Mouse (Mus musculus) small intestine, adult 2 months (tissue): Measurements from ENCODE around the gene Lmtk2. TPM values are rescaled to one million over a fixed set of nuclear protein-coding genes. Genes with fewer than 3 reads are reported as not detected.

Experiments used
- H3K27ac ChIP-seq: fragments of 200-500 bp; 2 replicates; pipeline ENCODE4 v1.5.1; 2012; ENCODE audit warnings: low read depth, low read length, control low read depth, inconsistent platforms; ENCODE audit not compliant: insufficient read depth
- H3K27me3 ChIP-seq: fragments of 200-500 bp; 2 replicates; pipeline ENCODE4 v1.6.1; 2012; ENCODE audit warnings: mild to moderate bottlenecking, moderate library complexity, low read length, inconsistent platforms; ENCODE audit not compliant: control insufficient read depth, insufficient read depth
- H3K36me3 ChIP-seq: fragments of 200-500 bp; 2 replicates; pipeline ENCODE4 v1.6.1; 2012; ENCODE audit warnings: mild to moderate bottlenecking, low read length, control low read depth, inconsistent platforms; ENCODE audit not compliant: control insufficient read depth, insufficient read depth
- H3K4me1 ChIP-seq: fragments of 200-500 bp; 2 replicates; pipeline ENCODE4 v1.6.1; 2012; ENCODE audit warnings: low read length, inconsistent platforms, mixed read lengths; ENCODE audit not compliant: control insufficient read depth, insufficient read depth, insufficient read length
- H3K4me3 ChIP-seq: fragments of 200-500 bp; 2 replicates; pipeline ENCODE4 v1.5.1; 2012; ENCODE audit warnings: low read depth, mild to moderate bottlenecking, control low read depth, inconsistent platforms, low read length, moderate library complexity
- CTCF ChIP-seq: fragments of 200-500 bp; IDR thresholded peaks from 2 replicates; pipeline ENCODE4 v1.5.1; 2012; ENCODE audit warnings: low read depth, mild to moderate bottlenecking, control low read depth, inconsistent platforms, low read length, moderate library complexity, mixed read lengths; ENCODE audit not compliant: insufficient replicate concordance, insufficient read length; ENCODE audit errors: extremely low read depth
- POLR2A ChIP-seq: fragments of 200-500 bp; IDR thresholded peaks from 2 replicates; pipeline ENCODE4 v1.6.1; 2012; ENCODE audit warnings: low read depth, mild to moderate bottlenecking, control low read depth, inconsistent platforms, low read length, moderate library complexity
- WGBS: fragments of 180-500 bp; shearing (Covaris S2); methylation state at CpG from one replicate; pipeline ENCODE4 v1.1.7; 2018; 5-methylcytosine and 5-hydroxymethylcytosine counted together
- polyA plus RNA-seq: library from polyadenylated mRNA; depleted of rRNA; stranded (reverse); fragments of >200 nt; gene quantifications from 2 replicates; pipeline ENCODE4 v1.2.3, GENCODE M21; 2012

The Lmtk2 gene
- polyA plus RNA-seq, 1 experiment: 33.7 TPM

DNA sequence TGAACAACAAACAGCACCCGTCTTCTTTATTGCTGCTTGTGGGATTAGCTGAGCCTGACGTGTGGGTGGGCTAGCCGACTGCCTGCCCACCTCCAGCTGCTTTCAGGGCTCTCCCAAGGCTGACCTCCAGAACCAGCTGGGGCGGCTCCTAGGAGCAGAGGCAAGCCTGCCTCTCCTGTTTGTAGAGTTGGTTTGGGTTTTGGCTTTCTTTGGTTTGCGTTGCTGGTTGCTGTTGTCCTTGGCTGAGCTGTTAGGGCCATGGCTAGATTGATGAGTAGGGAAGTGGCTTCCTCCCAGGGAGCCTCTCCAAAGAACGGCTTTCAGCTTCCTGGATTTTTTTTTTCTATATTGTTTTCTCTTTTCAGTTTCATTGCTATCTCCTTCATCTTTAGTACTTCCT lies 78.0 kb downstream of the Lmtk2 start:
- H3K36me3 ChIP-seq: peaks cover 48% of the 10 kb centered on the region
- no peak for TF ChIP-seq CTCF
- no peak overlapping the region for H3K4me3 ChIP-seq
- H3K27me3 ChIP-seq: no peaks in the 10 kb centered on the region
- no peak overlapping the region for H3K27ac ChIP-seq
- WGBS: 41% methylated on average over 6 of the region's 6 CpGs
- H3K4me1 ChIP-seq: peaks cover 11% of the 10 kb centered on the region

DNA sequence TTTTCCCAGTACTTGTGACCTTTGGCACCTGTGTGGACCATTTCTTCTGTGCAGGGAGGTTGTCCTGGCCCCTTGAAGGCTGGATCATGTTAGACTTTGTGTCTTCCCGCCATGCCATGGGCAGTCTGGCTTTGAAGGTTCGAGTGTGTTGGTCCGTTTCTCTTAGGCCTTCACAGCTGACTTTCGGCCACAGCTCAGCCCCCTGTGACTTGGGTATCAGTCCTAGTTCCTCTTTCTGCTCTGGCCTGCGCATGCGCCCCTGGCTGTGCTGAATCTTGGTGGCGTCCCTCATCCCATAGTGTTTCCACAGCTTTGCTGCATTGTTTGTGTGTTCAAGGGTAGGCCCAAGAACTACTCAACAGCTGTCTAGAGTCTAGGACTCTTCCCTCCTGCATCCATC lies 81.0 kb downstream of the Lmtk2 start:
- 84% methylated on average over 7 of the region's 7 CpGs for WGBS
- Histone ChIP-seq H3K36me3 (peaks cover 41% of the 10 kb centered on the region), H3K27me3 (no peaks in the 10 kb centered on the region), H3K27ac (0 out of 2 replicates have a peak overlapping the region, but pooled peaks have one; percentile 13), H3K4me1 (peaks cover 17% of the 10 kb centered on the region), H3K4me3 (no peak overlapping the region)
- TF ChIP-seq POLR2A: no peak

DNA sequence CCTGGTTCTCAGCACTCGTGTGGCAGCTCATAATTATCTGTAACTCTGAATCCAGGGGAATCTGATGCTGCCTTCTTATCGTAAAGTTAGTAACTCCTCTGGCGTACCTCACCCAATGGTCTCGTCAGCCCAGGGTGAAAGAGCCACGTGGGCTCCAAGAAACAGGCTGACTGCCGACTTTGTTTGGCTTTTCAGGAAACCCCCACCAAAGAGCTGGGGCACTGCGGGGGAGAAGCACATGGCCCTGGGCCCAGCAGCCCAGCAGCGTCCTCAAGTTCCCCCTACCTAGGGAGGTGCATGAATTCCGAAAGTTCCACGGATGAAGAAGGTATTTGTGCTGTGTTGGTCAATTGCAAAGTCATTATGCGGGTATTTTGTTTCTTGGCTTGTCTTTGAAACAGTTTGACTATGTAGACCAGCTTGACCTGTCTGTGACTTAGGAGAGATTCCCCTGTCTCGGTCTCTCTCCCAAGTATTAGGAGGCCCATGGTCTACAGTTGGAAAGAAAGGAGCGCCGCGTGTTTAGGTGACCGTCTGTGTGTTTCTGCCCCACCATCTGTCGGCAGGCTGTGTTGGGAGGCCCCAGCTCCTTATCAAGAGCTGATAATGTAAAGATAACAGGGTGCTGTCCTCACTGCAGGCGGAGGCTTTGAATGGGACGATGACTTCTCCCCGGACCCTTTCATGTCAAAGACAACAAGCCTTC lies 82.5 kb downstream of the Lmtk2 start:
- peaks cover 39% of the 10 kb centered on the region for H3K36me3 ChIP-seq

DNA sequence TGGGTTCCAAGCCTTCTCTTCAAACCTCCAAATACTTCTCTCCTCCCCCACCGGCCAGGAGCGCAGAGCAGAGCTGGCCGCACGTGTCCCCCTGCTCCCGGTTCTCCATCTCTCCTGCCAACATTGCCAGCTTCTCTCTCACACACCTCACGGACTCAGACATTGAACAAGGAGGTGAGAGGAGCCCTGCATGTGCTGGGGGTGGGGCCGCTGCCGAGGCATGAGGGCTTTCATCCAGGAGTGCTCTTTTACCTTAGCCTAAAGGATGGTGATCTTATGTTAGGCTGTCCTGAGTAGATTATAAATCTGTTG lies 83.0 kb downstream of the Lmtk2 start:
- Histone ChIP-seq H3K4me1 (peaks cover 14% of the 10 kb centered on the region), H3K36me3 (peaks cover 39% of the 10 kb centered on the region), H3K27ac (no peak overlapping the region), H3K27me3 (no peaks in the 10 kb centered on the region), H3K4me3 (no peak overlapping the region; the same call in 1 of the 2 replicates)
- TF ChIP-seq POLR2A: no peak
- TF ChIP-seq CTCF: no peak
- WGBS: 29% methylated on average over 8 of the region's 8 CpGs

More for the DNA sequence above, 82.5 kb downstream of the Lmtk2 start:
- no peak overlapping the region for H3K4me3 ChIP-seq
- H3K4me1 ChIP-seq: peaks cover 17% of the 10 kb centered on the region
- no peak for TF ChIP-seq POLR2A
- TF ChIP-seq CTCF: no peak
- H3K27ac ChIP-seq: no peak overlapping the region
- no peaks in the 10 kb centered on the region for H3K27me3 ChIP-seq
- WGBS: 36% methylated on average over 20 of the region's 20 CpGs

DNA sequence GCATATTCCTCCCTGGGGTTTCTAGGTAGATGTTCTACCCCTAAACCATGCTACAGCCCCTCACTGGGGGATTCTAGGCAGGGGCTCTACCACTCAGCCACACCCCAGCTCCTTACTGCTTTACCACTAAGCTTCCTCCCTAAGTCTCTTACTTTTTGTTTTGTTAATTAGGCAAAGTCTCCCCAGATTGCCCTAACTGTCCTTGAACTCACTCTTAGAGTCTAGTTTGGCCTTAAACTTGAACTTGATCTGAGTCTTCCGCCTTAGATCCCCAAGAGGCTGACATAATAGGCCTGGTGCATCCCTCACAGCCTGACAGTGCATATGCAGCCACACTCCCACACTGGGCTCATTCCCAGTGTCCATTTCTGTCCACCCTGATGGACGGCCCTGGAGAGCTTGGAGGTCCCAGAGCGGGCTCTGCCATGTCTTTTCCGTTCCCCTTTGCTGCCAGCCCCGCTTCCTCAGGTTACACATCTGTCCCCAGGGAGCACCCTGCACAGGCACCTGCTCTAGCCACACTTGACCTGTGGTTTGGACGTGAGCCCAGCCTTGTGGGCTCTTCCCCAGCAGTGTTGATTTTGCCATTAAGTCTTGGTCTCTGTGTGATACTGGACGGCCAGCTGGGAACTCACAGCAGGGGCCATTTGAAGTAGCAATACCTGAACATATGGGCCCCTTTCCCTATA lies 83.6 kb downstream of the Lmtk2 start:
- H3K27ac ChIP-seq: 0 out of 2 replicates have a peak overlapping the region, but pooled peaks have one; percentile 23
- H3K36me3 ChIP-seq: peaks cover 35% of the 10 kb centered on the region
- 47% methylated on average over 7 of the region's 7 CpGs for WGBS
- H3K4me3 ChIP-seq: no peak overlapping the region
- H3K4me1 ChIP-seq: peaks cover 13% of the 10 kb centered on the region
- H3K27me3 ChIP-seq: no peaks in the 10 kb centered on the region
- TF ChIP-seq POLR2A: no peak
- TF ChIP-seq CTCF: no peak

DNA sequence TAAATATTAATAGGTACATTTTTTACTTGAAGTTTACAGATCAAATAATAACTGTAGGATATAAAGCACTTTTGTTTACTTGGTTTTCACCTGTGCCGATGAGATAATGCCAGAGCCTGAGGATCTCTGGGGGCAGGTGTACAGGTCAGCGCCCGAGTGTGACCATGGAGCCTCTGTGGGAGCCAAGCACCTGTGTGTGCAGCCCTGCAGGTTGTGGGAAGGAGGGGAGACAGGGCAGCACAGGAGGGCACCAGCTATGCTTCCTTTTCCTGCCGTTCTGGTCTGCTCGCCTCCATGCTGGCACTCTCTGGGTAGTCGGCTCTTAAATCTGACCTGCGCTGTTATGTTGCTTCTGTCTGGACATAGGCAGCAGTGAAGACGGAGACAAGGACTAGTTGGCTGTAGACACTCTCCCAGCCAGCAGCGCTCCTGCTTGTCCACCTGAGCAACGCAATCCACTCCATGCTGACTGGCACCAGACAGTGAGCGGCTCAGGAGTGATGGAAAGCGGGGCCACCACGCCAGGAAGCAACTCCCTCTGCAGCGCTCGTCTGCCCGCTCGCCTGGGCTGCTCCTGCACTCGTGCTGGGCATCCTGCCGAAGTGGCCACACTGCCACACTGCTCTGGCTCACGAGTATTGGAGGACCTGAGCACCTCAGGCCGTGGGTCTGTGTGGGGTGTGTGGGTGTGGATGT lies 84.3 kb downstream of the Lmtk2 start:
- H3K27ac ChIP-seq: peak overlapping the region; percentile 1; the same call in 1 of the 2 replicates
- 73% methylated on average over 21 of the region's 21 CpGs for WGBS
- H3K4me3 ChIP-seq: peak overlapping the region; percentile 35
- peaks cover 34% of the 10 kb centered on the region for H3K36me3 ChIP-seq
- TF ChIP-seq POLR2A (no peak), CTCF (no peak)
- H3K27me3 ChIP-seq: no peaks in the 10 kb centered on the region
- peaks cover 16% of the 10 kb centered on the region for H3K4me1 ChIP-seq

DNA sequence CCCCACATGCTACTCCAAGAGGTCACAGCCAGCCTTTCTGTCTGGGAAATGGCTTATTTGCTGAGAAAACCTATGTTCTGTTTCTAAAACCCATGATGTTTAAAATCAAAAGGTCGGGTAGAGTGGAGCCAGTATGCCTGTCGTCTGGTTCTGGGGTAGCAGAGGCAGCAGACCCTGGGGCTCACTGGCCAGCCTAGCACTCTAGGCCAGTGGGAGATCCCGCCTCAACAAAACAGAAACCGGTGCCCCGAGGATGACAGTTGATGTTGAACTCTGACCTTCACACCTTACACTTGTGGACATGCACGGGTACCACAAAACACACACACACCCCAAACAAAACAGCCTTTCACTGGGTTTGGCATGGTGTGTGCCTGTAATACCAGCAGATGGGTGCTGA lies 88.2 kb downstream of the Lmtk2 start:
- H3K27ac ChIP-seq: no peak overlapping the region
- peaks cover 29% of the 10 kb centered on the region for H3K36me3 ChIP-seq
- H3K4me3 ChIP-seq: no peak overlapping the region
- no peaks in the 10 kb centered on the region for H3K27me3 ChIP-seq
- TF ChIP-seq CTCF (no peak), POLR2A (no peak)
- WGBS: 55% methylated on average over 6 of the region's 6 CpGs
- peaks cover 11% of the 10 kb centered on the region; the same call in 1 of the 2 replicates for H3K4me1 ChIP-seq
